Mouse (Mus musculus) adrenal gland, postnatal 10 days (tissue): ENCODE results near the gene Mrpl22. TPM values are rescaled to one million over a fixed set of nuclear protein-coding genes. Genes with fewer than 3 reads are reported as not detected.
"Not testable (repeated sequence)": the region's sequence is repeated elsewhere in the genome, so short reads cannot be mapped to it uniquely, and the experiment has no call there.

Source experiments
- DNase-seq: peaks from one replicate; pipeline ENCODE4 v3.0.0; 2021; ENCODE audit warnings: mixed read lengths
- total RNA-seq, 2 experiments: library from RNA; stranded (reverse); gene quantifications; 2 replicates each; pipeline ENCODE4 v1.2.3; 2021

Gene Mrpl22
- total RNA-seq, 2 experiments from 2014 or later = 68.8 to 70.9 TPM

DNA sequence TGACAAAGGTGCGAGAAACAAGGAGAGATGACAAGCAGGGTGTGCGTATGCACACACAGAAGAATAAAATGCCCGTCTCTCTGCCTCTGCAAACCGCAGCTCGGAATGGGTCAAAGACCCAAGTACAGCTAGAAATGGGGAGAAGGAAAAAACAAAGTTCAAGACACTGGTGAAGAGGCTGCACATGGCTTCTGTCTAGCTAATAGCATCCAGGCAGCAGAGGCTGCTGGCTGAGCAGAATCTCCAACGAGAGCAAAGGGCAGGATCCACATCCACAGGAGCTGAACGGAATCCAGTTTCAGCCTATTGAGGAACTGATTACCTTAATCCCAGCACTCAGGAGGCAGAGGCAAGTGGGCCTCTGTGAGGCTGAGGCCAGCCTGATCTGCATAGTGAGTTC, 9.3 kb downstream of the Mrpl22 start:
- DNase-seq = no peak

DNA sequence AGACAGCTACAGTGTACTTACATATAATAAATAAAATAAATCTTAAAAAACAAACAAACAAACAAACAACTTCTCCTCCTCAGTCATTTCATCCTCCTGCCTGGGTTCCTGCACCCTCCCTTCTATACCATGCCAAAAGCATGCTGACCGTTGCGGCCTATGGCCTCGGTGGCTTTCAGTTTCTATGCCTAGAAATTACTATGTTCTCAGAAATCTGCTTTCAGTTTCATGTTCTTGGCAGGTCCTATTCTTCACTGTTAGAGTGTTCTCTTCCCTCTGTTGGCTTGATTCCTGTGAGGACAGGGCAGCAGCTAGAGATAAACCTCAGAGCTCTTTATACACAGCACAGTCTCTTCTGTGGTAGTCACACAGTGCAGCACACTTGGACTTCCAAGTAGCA, 12.1 kb downstream of the Mrpl22 start:
- no peak for DNase-seq

DNA sequence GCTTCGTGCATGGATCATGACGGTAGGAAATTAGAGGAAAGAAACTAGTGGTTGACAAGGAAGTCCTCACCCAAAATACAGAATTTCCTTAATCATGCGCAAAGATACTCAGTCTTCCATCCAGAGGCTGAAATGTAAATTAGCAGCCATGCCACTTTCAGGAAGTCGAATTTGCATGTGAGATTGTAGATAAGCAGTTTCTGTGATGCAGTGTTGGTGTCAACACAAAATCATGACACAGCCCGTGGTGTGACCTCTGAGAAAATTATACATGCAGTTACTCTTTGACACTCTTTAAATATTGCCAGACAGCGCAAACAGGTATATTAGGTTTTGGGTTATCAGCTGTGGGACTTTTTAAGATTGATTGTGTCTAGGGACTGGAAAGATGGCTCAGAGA, 18.2 kb downstream of the Mrpl22 start:
- DNase-seq = no peak

DNA sequence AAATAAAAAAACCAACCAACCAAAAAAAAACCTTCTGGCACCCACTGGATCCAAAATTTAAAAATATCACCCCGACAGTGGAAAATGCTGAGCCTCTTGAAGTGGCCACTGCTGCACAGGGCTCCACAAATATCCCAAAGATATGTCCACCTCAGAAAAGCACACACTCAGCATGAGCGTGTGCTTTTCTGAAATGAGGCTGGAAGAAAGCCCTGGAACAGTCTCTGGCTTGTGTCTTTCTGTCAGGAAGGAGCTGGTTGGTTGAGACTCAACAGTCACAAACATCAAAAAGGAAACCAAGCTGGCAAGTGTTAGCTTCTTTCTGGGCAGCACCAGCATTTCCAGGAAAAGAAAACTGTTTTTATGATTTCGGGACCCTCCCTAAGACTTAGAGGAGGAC, 21.9 kb downstream of the Mrpl22 start:
- no peak for DNase-seq

DNA sequence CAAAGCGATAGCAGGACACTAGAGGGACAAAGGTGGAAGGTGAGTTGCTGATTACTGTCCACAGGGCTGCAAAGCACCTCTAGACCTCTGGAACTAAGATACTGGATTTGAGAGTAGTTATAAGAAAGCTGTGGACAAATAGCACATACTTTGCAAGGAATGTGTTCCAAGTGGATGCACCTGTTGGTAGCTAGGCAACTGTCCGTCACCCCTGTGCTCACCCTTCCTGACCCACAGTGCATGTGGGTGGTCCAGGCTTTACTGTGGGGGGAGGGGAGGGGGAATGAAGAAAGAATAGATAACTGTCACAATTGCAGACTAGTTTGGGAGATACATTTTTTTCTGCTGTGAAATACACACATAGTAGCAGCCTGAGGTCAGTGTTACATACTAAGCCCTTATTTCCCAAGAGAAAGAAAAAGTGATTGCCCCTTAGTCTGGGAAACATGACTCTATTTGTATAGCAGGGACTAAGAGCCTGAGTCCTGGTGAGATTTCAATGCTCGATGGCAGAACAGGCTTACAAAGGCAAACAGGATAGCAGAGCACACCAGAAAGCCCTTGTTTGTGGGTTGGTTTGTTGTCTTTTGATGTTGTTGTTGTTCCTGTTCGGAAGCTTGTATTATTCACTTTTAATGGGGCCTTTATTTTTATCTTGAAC, 22.5 kb downstream of the Mrpl22 start:
- no peak for DNase-seq

DNA sequence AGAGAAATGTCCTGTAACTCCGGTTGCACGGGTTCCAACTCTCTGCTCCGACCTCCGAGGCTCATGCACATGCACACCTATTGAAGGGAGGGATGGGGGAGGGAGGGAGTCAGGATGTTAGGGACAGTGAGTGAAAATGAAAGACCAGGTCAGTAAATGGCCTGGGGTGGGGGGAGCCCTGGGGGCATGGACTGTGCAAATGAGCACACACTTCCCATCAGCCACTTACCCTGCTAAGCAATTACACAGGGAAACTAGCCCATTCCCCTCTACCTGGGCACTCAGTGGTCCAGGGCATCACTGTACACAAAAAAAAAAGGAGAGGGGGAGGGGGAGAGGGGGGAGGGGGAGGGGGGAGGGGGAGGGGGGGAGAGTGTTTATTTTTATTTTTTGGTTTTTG, 27.2 kb downstream of the Mrpl22 start:
- no peak for DNase-seq

DNA sequence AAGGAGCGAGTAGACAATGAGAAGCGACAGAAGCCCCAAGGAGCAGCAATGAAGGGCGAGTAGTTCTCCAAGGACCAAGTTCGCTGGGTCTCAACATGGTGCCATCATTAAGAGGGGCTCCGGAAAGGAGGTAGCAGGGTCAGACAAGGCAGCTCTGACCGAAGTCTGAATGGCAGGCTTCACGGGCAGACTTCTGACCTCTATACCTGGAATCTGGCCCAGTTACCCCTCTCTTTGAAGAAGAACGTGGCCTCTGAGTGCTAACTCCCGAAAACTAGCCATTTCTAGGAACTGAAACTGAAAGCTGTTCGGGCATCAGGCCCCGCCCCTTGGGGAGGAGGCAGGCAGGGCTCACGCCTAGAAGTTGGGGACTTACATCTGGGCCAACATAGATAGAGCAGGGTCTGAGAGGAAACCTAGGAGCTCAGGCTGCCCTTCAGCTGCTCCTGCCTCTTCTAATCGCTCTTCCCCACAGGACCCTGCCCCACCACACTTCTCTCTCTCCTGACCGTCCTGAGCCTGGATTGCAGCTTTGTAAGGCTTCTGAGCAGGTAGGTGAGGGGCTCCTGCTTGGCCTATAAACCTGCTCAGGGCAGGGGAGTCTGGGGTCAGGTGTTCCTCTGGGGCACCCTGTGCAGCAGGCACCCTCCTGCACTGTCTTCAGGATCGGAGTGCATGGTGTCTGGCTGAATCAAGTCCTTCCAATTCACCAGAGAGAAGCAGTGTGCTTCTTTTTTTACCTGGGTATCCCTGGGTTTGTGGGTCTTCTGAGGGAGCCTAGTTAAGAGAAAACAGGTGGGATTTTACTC, 28.0 kb downstream of the Mrpl22 start, which contains the start of the genes Igtp and Irgm2:
Gene Igtp, plus strand, starts transcription at position 328 of the 809 bp plus-strand sequence.
Gene Irgm2, plus strand, starts transcription at position 390 of the 809 bp plus-strand sequence.
- DNase-seq = peak; percentile 89

DNA sequence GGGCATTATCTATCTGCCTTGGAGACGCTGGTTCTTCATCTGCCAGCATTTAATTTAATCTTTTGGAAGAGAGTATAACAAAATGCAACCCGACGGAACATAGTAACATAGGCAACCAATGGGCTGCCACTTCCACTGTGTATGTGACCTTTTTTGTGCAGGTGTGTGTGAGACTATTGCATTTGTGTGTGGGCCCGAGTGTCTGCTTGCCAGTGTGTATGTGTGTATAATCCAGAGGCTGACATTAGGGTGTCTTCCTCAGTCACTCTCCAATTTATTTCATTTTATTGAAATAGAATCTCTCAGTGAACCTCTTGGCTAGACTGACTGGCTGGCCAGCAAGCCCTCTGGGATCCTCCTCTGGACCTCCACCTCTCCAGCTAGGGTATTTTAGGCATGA, 28.8 kb downstream of the Mrpl22 start:
- no peak for DNase-seq

DNA sequence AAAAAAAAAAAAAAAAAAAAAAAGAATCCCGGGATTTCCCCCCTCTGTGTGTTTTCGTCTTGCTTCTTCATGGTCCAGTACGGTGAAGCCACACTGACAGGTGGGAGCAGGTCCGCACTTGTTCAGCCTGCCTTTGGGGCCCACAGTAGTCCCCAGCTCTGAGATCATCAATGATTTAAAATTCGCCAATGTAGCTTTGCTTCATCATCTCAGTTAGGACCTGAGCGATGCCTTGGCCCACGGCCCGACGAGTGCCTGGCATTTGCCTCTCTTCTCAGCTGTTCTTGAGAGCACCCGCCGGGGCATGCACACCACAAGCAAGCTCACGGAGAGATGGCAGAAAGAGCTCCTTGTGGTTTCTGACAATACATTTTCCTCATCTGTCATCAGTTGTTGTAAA, 29.6 kb downstream of the Mrpl22 start:
- no peak for DNase-seq

DNA sequence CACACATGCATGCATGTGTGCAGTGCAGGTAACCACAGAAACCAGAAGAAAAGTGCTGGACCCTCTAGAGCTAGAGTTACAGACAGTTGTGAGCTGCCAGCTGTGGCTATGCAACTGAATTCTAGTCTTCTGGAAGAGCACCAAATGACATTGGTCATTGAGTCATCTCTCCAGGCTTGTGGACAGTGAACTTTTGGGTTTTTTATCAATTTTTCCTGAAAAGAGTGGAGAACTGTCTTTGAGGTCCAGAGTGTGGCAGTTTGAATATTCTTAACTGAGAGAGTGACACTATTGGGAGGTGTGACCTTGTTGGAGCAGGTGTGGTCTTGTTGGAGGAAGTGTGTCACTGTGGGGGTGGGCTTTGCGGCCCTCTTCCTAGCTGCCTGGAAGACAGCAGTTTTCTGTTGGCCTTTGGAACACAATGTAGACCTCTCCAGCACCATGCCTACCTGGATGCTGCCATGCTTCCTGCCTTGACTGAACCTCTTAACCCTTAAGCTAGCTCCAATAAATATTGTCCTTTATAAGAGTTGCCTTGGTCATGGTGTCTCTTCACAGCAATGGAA, 38.9 kb downstream of the Mrpl22 start:
- no peak for DNase-seq

DNA sequence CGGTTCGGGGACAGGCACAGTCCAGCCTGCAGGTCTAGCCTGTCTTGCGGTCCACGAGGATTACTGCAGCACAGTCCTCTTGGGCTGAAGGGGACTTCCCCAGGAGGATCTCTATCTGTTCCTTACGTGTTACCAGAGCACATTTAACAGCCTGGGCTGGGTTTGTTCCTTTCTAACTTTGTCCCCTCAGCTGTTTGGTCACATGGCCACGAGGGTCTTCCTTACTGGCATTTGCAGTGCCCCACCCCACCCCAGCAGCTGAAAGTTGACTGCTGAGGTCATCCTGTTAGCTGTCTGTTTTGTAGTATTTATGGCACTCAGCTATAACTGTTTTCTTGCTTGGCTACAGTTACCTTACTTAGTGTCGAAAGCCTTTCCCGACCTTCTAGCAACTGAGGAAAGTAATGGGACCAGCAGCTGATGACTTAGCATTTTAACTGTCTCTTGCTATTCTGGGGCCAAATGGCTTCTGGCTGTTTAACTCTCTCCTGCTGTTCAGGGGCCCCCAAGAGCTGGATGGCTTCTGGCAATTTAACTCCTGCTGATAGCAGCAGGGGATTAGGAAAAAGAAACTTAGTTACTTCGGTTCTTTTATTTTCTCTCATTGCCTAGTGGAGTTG, 39.7 kb downstream of the Mrpl22 start:
- DNase-seq = no peak

DNA sequence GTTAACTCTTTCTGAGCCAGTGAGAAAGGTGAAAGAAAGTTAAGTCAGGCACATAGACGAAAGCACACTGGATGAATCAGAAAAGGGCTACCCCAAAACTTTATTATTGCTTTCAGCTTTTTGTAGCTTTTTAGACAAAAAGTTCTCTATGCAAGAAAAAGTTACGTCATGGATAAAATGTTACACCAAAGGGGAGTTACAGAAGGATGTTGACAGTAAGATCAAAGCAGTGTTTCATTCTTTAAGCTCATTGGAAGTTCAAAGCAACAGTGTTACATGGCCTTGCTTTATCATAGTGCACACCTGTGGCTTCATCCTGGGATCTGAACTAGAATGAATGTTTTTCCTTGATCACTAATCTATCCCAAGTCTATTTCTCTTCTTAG, 40.2 kb downstream of the Mrpl22 start:
- DNase-seq = no peak

DNA sequence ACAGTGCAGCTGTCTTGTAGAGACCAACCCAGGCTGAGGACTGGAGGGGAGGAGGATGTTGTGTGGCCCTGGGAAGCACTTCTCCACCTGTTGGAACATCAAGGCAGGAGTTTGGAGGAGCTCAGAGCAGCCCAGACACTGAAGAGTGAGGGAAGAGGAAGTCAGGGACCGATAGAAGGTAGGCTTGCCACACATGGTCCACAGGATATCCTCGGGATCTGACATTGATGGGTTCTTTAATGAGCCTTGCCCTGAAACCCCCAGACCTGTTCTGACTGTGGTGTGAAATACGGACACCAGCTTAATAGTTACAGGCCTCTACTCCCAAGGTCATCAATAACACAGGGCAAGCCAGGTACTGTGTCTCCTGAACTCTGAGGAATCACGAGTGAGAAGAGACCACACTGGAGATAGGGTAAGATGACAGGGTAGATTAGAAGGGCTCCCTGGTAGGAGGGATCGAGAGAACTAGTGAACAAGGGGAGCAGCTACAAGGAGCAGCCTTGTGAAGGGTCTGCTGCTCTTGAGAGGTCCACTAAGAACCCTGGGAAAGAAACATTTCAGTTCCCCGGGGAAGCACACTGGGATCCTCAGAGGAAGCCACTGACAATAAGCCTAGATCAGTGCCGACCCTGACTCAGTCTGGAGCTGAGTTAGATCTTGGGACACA, 42.3 kb downstream of the Mrpl22 start:
- DNase-seq = no peak

DNA sequence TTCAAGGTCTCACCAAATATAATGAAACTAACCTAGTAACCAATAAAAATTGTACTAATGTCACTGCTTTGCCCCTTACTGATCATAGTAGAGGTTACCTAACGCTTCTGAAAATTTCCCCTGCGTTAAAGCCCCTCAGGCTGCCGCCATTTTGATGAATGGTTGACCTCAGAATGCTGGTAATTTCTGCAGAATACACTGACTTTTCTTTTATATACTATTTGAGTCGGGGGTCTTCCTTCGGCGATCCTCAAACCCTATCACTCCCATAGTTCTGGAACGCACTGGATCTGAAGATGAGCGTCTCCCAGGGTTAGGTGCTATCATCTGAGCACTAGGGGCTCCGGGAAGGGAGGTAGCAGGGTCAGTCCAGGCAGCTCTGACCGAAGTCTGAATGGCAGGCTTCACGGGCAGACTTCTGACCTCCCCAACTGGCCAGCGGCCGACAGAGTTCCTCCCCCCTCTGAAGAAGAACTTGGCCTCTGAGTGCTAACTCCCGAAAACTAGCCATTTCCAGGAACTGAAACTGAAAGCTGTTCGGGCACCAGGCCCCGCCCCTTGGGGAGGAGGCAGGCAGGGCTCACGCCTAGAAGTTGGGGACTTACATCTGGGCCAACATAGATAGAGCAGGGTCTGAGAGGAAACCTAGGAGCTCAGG, 43.1 kb downstream of the Mrpl22 start:
- DNase-seq = peak; percentile 92

DNA sequence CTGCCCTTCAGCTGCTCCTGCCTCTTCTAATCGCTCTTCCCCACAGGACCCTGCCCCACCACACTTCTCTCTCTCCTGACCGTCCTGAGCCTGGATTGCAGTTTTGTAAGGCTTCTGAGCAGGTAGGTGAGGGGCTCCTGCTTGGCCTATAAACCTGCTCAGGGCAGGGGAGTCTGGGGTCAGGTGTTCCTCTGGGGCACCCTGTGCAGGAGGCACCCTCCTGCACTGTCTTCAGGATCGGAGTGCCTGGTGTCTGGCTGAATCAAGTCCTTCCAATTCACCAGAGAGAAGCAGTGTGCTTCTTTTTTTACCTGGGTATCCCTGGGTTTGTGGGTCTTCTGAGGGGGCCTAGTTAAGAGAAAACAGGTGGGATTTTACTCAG, 43.6 kb downstream of the Mrpl22 start:
- DNase-seq = not testable (repeated sequence)

DNA sequence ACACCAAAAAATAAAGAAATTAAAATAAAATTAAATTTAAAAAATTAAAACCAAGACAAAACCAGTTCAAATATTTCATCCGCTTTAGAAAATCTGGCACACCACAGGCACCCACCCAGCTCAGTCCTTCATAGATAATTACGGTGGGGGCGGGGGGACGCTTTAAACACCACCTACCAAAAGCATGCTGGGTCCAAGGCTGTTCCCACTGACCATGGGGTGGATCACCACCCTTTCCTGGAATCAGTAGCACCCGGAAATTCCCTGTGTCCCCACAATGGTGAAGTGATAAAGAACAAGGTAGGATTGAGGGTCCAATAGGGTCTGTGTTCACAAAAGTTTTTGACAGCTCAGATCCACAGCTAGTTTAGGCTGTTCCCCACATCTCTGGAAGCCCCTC, 44.4 kb downstream of the Mrpl22 start:
- no peak for DNase-seq

DNA sequence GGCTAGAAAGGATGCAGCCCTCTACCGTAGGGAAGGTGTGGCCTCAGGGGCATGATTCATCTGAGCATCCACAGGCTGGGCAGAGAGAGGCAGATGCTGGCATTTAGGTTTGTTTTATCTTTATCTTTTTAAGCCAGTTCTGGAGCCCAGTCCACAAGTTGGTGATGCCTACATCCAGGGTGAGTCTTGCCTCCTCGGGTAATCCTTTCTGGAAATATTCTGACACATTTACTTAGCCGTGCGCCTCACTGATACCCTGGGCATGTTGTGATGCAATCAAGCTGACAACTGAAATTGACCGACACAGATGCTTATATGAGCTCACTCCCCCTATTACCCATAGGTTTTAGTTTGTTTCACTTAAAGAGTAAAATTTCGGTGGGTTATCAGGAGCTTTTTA, 45.4 kb downstream of the Mrpl22 start:
- no peak for DNase-seq

DNA sequence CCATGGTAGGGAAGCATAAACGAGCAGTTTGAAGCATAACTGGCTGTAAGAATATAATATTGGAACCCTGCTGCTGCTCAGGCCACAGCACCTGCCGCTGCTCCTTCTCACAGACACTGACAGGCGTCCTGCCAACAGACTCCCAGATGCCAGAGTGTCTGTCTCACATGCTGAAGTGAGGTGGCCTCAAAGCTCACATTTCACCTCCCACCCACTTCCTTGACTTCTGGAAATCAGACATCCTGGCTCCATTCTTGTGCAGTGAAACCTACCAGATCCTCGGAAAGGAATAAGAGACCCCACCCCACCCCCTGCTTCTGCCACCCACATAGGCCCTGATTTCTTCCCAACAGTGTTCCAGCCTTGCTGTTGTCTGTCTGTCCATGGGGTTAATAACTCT, 52.3 kb downstream of the Mrpl22 start:
- DNase-seq = no peak

DNA sequence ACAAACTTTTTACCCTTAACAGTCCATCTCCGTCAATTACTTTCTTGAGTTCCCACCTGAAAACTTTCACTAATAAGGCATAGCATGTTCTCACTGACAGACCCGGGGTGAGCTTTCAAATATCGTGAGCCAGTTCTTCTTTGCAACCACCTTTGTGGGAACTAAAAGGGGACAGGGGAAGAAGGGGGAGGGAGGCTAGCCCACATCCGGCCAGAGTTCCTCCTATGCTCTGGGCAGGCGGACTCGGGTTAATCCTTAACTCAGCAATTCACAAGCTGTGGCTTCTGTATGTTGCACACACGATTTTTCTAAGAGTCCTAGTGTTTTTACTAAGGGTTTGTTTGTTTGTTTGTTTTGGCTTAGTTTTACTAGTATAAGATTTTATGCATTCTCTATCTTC, 52.9 kb downstream of the Mrpl22 start:
- DNase-seq = no peak

DNA sequence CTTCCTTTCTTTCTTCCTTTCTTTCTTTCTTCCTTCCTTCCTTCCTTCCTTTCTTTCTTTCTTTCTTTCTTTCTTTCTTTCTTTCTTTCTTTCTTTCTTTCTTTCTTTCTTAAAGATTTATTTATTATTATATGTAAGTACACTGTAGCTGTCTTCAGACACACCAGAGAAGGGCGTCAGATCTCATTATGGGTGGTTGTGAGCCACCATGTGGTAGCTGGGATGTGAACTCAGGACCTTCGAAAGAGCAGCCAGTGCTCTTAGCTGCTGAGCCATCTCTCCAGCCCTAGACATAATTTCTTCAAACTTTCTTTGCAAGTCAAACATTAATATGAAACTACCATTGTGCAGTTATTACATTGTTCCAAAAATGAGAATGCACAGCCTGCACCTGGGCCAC, 53.4 kb downstream of the Mrpl22 start:
- DNase-seq = not testable (repeated sequence)

DNA sequence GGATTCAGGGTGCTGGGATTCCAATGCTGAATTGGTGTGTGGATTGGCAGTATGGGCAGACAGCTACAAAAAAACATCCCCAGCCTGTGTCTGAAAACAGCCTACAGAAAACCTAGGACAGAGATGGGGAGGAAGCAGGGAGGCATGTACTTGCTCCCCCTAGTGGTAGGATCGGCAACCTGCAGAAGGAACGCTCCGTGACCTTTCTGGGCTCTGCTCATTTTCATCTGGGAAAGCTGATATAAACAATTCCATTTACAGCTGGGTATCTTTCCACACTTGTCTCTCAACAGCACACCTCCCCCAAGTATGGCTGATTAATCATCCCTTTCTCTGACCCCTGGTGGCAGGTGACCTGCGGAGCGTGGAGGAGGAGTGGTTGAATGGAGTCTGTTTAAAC, 54.2 kb downstream of the Mrpl22 start:
- DNase-seq = peak; percentile 84

DNA sequence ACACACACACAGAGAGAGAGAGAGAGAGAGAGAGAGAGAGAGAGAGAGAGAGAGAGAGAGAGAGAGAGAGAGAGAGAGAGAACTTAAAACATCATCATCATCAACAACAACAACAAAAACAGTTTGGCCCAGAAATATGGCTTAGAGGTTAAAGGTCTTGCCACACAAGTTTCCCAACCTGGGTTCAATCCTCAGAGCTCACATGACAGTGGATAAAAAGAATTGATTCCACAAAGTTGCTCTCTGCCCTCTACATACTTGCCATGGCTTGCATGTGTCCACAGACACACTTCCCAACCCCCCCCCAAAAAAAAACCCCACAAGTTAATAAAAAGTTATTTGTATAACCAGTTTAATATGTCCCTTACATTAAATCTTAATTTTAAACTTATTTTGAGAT, 55.0 kb downstream of the Mrpl22 start:
- no peak for DNase-seq
